Mouse (Mus musculus) neural tube, embryonic 10.5 days (tissue): Measurements from ENCODE around the gene Zfp982.
"Not testable (repeated sequence)": the region's sequence is repeated elsewhere in the genome, so short reads cannot be mapped to it uniquely, and the experiment has no call there.

ENCODE experiments used
- DNase-seq: peaks from one replicate; pipeline ENCODE4 v3.0.0-alpha.2; 2017; ENCODE audit warnings: low spot score; ENCODE audit errors: extremely low spot score

The Zfp982 gene

GRCm38 (mm10) chr4:147559096-147559495, 66.9 kb downstream of the Zfp982 start:
- DNase-seq, result not testable (repeated sequence)
